In the genomic region with DNA sequence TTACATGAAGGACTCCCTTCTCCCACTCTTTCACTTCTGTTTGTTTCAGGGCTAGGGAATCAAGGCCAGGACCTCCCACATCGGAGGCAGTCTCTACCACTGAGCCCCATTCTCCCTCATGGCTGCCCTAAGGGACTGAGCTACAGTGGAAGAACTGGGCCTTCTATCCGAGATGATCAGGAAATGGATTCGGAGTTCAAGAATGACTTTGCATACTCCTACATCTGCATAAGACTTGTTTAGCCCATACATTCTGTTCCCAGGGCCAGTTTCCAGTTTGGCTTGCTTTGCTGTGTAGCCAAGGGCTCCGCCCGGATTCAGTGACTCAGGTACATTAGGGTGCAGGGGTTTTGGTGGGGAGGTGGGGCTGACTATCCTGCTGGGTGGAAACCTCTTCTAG, we compare ENCODE assay signal across 30 mouse cellular contexts. TPM values are rescaled to one million over a fixed set of nuclear protein-coding genes. Genes with fewer than 3 reads are reported as not detected.
DNase-seq lines count a peak whose midpoint lies in the region; ATAC-seq and TF ChIP-seq lines count a peak whose summit lies in the region.
"Had no signal": no experiment of that assay in that cellular context is flagged by ENCODE, and none has a peak within 500 bp of the region (broad histone marks: within the 10 kb centered on the region; RNA-seq: fewer than 3 reads in every experiment).

No protein-coding gene starts in this region.

- H3K27ac ChIP-seq in embryonic facial prominence, embryonic 13.5 days = no peak overlapping the region
- no peak overlapping the region for H3K27ac ChIP-seq in embryonic facial prominence, embryonic 10.5 days (replicated peaks)
- H3K27ac ChIP-seq in ES-E14 (ENCODE audit: insufficient read depth, low read depth, low read length, poor library complexity, severe bottlenecking) = peak overlapping the region; percentile 92
- peak overlapping the region; percentile 46 for H3K27ac ChIP-seq in stomach, embryonic 15.5 days
- no peak overlapping the region for H3K27ac ChIP-seq in intestine, embryonic 15.5 days
- H3K27ac ChIP-seq: embryonic facial prominence, embryonic 12.5 days; forebrain, embryonic 15.5 days; hindbrain, embryonic 10.5 days; kidney, embryonic 15.5 days; limb, embryonic 12.5 days; midbrain, embryonic 15.5 days; neural tube, embryonic 12.5 days had no signal

- DNase-seq in embryonic facial prominence, embryonic 10.5 days (ENCODE audit: low spot score) = no peak
- DNase-seq in ES-E14 (ENCODE audit: low read depth, low spot score) = no peak
- no peak for DNase-seq in c-Kit-positive CD71-positive TER-119-positive erythroid progenitor cells, embryonic 14.5 days (ENCODE audit: low spot score)
- DNase-seq: adrenal gland, adult 8-10 months; gastrocnemius, postnatal 10 days; heart, postnatal 10 days; kidney, adult 11 months; kidney, postnatal 36 days; lung, embryonic 14.5 days; lung, postnatal 36 days; right cerebral cortex, postnatal 14 days; thymus, adult 2 months; thymus, postnatal 4 days had no signal

- H3K9me3 ChIP-seq in embryonic facial prominence, embryonic 13.5 days = no peaks in the 10 kb centered on the region
- no peaks in the 10 kb centered on the region for H3K9me3 ChIP-seq in embryonic facial prominence, embryonic 10.5 days
- H3K9me3 ChIP-seq in E14TG2a.4 (ENCODE audit: low read length) (no peaks in the 10 kb centered on the region), ES-E14 (ENCODE audit: control insufficient read depth, insufficient read depth, low read depth, low read length) (no peaks in the 10 kb centered on the region)
- H3K9me3 ChIP-seq in stomach, embryonic 15.5 days = no peaks in the 10 kb centered on the region
- no peaks in the 10 kb centered on the region for H3K9me3 ChIP-seq in intestine, embryonic 15.5 days
- H3K9me3 ChIP-seq: embryonic facial prominence, embryonic 12.5 days; forebrain, embryonic 15.5 days; heart, embryonic 12.5 days; hindbrain, embryonic 10.5 days; kidney, embryonic 15.5 days; limb, embryonic 12.5 days; midbrain, embryonic 15.5 days; neural tube, embryonic 12.5 days had no signal

- TF ChIP-seq CTCF in E14TG2a.4 (conservative IDR thresholded peaks at IDR 0.05; ENCODE audit: low read length) = no peak

- H3K27me3 ChIP-seq in embryonic facial prominence, embryonic 13.5 days = peaks cover 19% of the 10 kb centered on the region
- H3K27me3 ChIP-seq in embryonic facial prominence, embryonic 10.5 days (replicated peaks; ENCODE audit: low read depth, poor library complexity, severe bottlenecking) = peaks cover 35% of the 10 kb centered on the region
- H3K27me3 ChIP-seq in E14TG2a.4 (ENCODE audit: insufficient read depth, low read length) = peaks cover under 1% of the 10 kb centered on the region; the same call in 1 of the 2 replicates
- no peaks in the 10 kb centered on the region; the same call in 1 of the 2 replicates for H3K27me3 ChIP-seq in stomach, embryonic 15.5 days (replicated peaks)
- H3K27me3 ChIP-seq in intestine, embryonic 15.5 days (replicated peaks) = no peaks in the 10 kb centered on the region

- H3K4me1 ChIP-seq in embryonic facial prominence, embryonic 13.5 days = peaks cover 29% of the 10 kb centered on the region
- peaks cover 43% of the 10 kb centered on the region for H3K4me1 ChIP-seq in embryonic facial prominence, embryonic 10.5 days
- peaks cover 69% of the 10 kb centered on the region for H3K4me1 ChIP-seq in E14TG2a.4 (replicated peaks; ENCODE audit: low read depth, low read length)
- H3K4me1 ChIP-seq in ES-E14 (ENCODE audit: control insufficient read depth in 2 of 2, insufficient read depth in 2 of 2, low read length in 2 of 2, poor library complexity in 1 of 2) = peaks cover 11 to 26% of the 10 kb centered on the region in 2 experiments; a peak in 3 of 4 replicates
- peaks cover 18% of the 10 kb centered on the region; the same call in 1 of the 2 replicates for H3K4me1 ChIP-seq in stomach, embryonic 15.5 days
- H3K4me1 ChIP-seq in intestine, embryonic 15.5 days (replicated peaks) = peaks cover 7% of the 10 kb centered on the region

- H3K4me2 ChIP-seq in embryonic facial prominence, embryonic 13.5 days = no peak overlapping the region
- H3K4me2 ChIP-seq in stomach, embryonic 15.5 days = no peak overlapping the region
- no peak overlapping the region for H3K4me2 ChIP-seq in intestine, embryonic 15.5 days (replicated peaks)
- H3K4me2 ChIP-seq: embryonic facial prominence, embryonic 12.5 days; forebrain, embryonic 15.5 days; heart, embryonic 12.5 days; kidney, embryonic 15.5 days; limb, embryonic 12.5 days; liver, embryonic 11.5 days; lung, embryonic 14.5 days; midbrain, embryonic 15.5 days; neural tube, embryonic 12.5 days had no signal

- H3K4me3 ChIP-seq in embryonic facial prominence, embryonic 13.5 days = no peak overlapping the region
- no peak overlapping the region for H3K4me3 ChIP-seq in embryonic facial prominence, embryonic 10.5 days
- peak overlapping the region; percentile 86 for H3K4me3 ChIP-seq in E14TG2a.4 (replicated peaks; ENCODE audit: low read length)
- peak overlapping the region; percentile 14 to 15; a peak in 2 of 4 replicates for H3K4me3 ChIP-seq in ES-E14 (ENCODE audit: insufficient read depth in 1 of 2, low read depth in 1 of 2, low read length in 2 of 2, poor library complexity in 1 of 2, severe bottlenecking in 1 of 2)
- no peak overlapping the region for H3K4me3 ChIP-seq in stomach, embryonic 15.5 days (replicated peaks)
- no peak overlapping the region for H3K4me3 ChIP-seq in intestine, embryonic 15.5 days (replicated peaks)
- H3K4me3 ChIP-seq: embryonic facial prominence, embryonic 12.5 days; forebrain, embryonic 15.5 days; heart, embryonic 12.5 days; hindbrain, embryonic 10.5 days; kidney, embryonic 15.5 days; limb, embryonic 12.5 days; midbrain, embryonic 15.5 days; neural tube, embryonic 12.5 days had no signal

- ATAC-seq in embryonic facial prominence, embryonic 13.5 days (ENCODE audit: insufficient number of reproducible peaks, insufficient read depth, low FRiP score, low TSS enrichment, low read depth) = no peak
- no peak for ATAC-seq in stomach, embryonic 15.5 days (ENCODE audit: insufficient read depth, low FRiP score, low read depth)
- ATAC-seq in intestine, embryonic 15.5 days = no peak
- ATAC-seq: forebrain, embryonic 15.5 days; midbrain, embryonic 15.5 days had no signal

- in situ Hi-C loops in ES-E14 (cut with MboI; ENCODE audit: low sequenced_read_pairs in 2 of 2, unreplicated experiment in 2 of 2) = no loop called here

- no peaks in the 10 kb centered on the region for H3K36me3 ChIP-seq in embryonic facial prominence, embryonic 13.5 days
- no peaks in the 10 kb centered on the region for H3K36me3 ChIP-seq in embryonic facial prominence, embryonic 10.5 days (replicated peaks)
- H3K36me3 ChIP-seq in E14TG2a.4 (ENCODE audit: insufficient read depth, low read length) = peaks cover 7% of the 10 kb centered on the region; the same call in 1 of the 2 replicates
- no peaks in the 10 kb centered on the region for H3K36me3 ChIP-seq in ES-E14 (ENCODE audit: control insufficient read depth, insufficient read depth, low read length, poor library complexity, severe bottlenecking)
- H3K36me3 ChIP-seq in stomach, embryonic 15.5 days = no peaks in the 10 kb centered on the region
- no peaks in the 10 kb centered on the region for H3K36me3 ChIP-seq in intestine, embryonic 15.5 days
- H3K36me3 ChIP-seq: embryonic facial prominence, embryonic 12.5 days; forebrain, embryonic 15.5 days; heart, embryonic 12.5 days; hindbrain, embryonic 10.5 days; kidney, embryonic 15.5 days; midbrain, embryonic 15.5 days; neural tube, embryonic 12.5 days had no signal

- 0 out of 2 replicates have a peak overlapping the region, but pooled peaks have one; percentile 40 for H3K9ac ChIP-seq in embryonic facial prominence, embryonic 13.5 days
- peak overlapping the region; percentile 54; the same call in 1 of the 2 replicates for H3K9ac ChIP-seq in ES-E14 (ENCODE audit: insufficient read depth, low read depth, low read length, poor library complexity, severe bottlenecking)
- H3K9ac ChIP-seq in stomach, embryonic 15.5 days = no peak overlapping the region
- no peak overlapping the region for H3K9ac ChIP-seq in intestine, embryonic 15.5 days
- H3K9ac ChIP-seq: embryonic facial prominence, embryonic 12.5 days; forebrain, embryonic 15.5 days; heart, embryonic 12.5 days; kidney, embryonic 15.5 days; limb, embryonic 12.5 days; lung, embryonic 14.5 days; midbrain, embryonic 15.5 days; neural tube, embryonic 12.5 days had no signal

- WGBS in embryonic facial prominence, embryonic 13.5 days = 68% methylated on average over 5 of the region's 5 CpGs
- WGBS in embryonic facial prominence, embryonic 10.5 days = 80% methylated on average over 5 of the region's 5 CpGs
- 69% methylated on average over 5 of the region's 5 CpGs for WGBS in stomach, embryonic 15.5 days
- 81% methylated on average over 5 of the region's 5 CpGs for WGBS in intestine, embryonic 15.5 days

RNA-seq across cellular contexts. Expression of a gene that starts 2.7 kb away (rescaled TPM):
- 15.9 and 18.0 TPM in 2 replicates for polyA plus RNA-seq in embryonic facial prominence, embryonic 13.5 days (2015; fragmentation: Nextera tagmentation; extraction: Ambion mirVana)
- polyA plus RNA-seq in embryonic facial prominence, embryonic 10.5 days (2016; fragmentation: Nextera tagmentation; extraction: Ambion mirVana) = 27.9 and 30.3 TPM in 2 replicates
- 4.5 and 5.4 TPM in 2 replicates for total RNA-seq in ES-E14 (2012; rRNA removed)
- polyA plus RNA-seq in stomach, embryonic 15.5 days (2015; fragmentation: Nextera tagmentation; extraction: Ambion mirVana) = 12.7 and 13.5 TPM in 2 replicates
- 13.3 and 15.1 TPM in 2 replicates for polyA plus RNA-seq in intestine, embryonic 15.5 days (2015; fragmentation: Nextera tagmentation; extraction: Ambion mirVana)

RNA-seq across cellular contexts. Expression of a gene that starts 33.2 kb away (rescaled TPM):
- 2.1 and 3.3 TPM in 2 replicates for polyA plus RNA-seq in embryonic facial prominence, embryonic 13.5 days (2015; fragmentation: Nextera tagmentation; extraction: Ambion mirVana)
- 4.4 and 7.4 TPM in 2 replicates for polyA plus RNA-seq in embryonic facial prominence, embryonic 10.5 days (2016; fragmentation: Nextera tagmentation; extraction: Ambion mirVana)
- 3.2 and 5.0 TPM in 2 replicates for total RNA-seq in ES-E14 (2012; rRNA removed)
- polyA plus RNA-seq in stomach, embryonic 15.5 days (2015; fragmentation: Nextera tagmentation; extraction: Ambion mirVana) = 1.4 and 3.7 TPM in 2 replicates
- 0.29 and 0.30 TPM in 2 replicates for polyA plus RNA-seq in intestine, embryonic 15.5 days (2015; fragmentation: Nextera tagmentation; extraction: Ambion mirVana)
- polyA plus RNA-seq: liver, embryonic 11.5 days; midbrain, embryonic 15.5 days had no signal

RNA-seq across cellular contexts. Expression of a gene that starts 36.2 kb away (rescaled TPM):
- 19.9 and 27.9 TPM in 2 replicates for polyA plus RNA-seq in embryonic facial prominence, embryonic 13.5 days (2015; fragmentation: Nextera tagmentation; extraction: Ambion mirVana)
- polyA plus RNA-seq in embryonic facial prominence, embryonic 10.5 days (2016; fragmentation: Nextera tagmentation; extraction: Ambion mirVana) = 32.0 and 34.5 TPM in 2 replicates
- total RNA-seq in ES-E14 (2012; rRNA removed) = 24.0 and 27.7 TPM in 2 replicates
- polyA plus RNA-seq in stomach, embryonic 15.5 days (2015; fragmentation: Nextera tagmentation; extraction: Ambion mirVana) = 63.6 and 85.7 TPM in 2 replicates
- 81.9 and 92.8 TPM in 2 replicates for polyA plus RNA-seq in intestine, embryonic 15.5 days (2015; fragmentation: Nextera tagmentation; extraction: Ambion mirVana)

RNA-seq across cellular contexts. Expression of a gene that starts 49.7 kb away (rescaled TPM):
- 25.0 and 30.6 TPM in 2 replicates for polyA plus RNA-seq in embryonic facial prominence, embryonic 13.5 days (2015; fragmentation: Nextera tagmentation; extraction: Ambion mirVana)
- 43.5 and 43.8 TPM in 2 replicates for polyA plus RNA-seq in embryonic facial prominence, embryonic 10.5 days (2016; fragmentation: Nextera tagmentation; extraction: Ambion mirVana)
- total RNA-seq in ES-E14 (2012; rRNA removed) = 16.5 and 22.2 TPM in 2 replicates
- 19.7 and 20.1 TPM in 2 replicates for polyA plus RNA-seq in stomach, embryonic 15.5 days (2015; fragmentation: Nextera tagmentation; extraction: Ambion mirVana)
- 18.1 and 21.9 TPM in 2 replicates for polyA plus RNA-seq in intestine, embryonic 15.5 days (2015; fragmentation: Nextera tagmentation; extraction: Ambion mirVana)

RNA-seq across cellular contexts. Expression of a gene that starts 52.1 kb away (rescaled TPM):
- polyA plus RNA-seq in embryonic facial prominence, embryonic 13.5 days (2015; fragmentation: Nextera tagmentation; extraction: Ambion mirVana) = 2.4 and 3.4 TPM in 2 replicates
- polyA plus RNA-seq in embryonic facial prominence, embryonic 10.5 days (2016; fragmentation: Nextera tagmentation; extraction: Ambion mirVana) = 1.1 and 2.3 TPM in 2 replicates
- total RNA-seq in ES-E14 (2012; rRNA removed) = 0.67 and 1.2 TPM in 2 replicates
- polyA plus RNA-seq in stomach, embryonic 15.5 days (2015; fragmentation: Nextera tagmentation; extraction: Ambion mirVana) = 55.2 and 65.6 TPM in 2 replicates
- 84.7 and 86.9 TPM in 2 replicates for polyA plus RNA-seq in intestine, embryonic 15.5 days (2015; fragmentation: Nextera tagmentation; extraction: Ambion mirVana)
- total RNA-seq: common myeloid progenitor, adult 5-6 weeks; gastrocnemius, postnatal 10 days; layer of hippocampus, adult 8-10 months; left cerebral cortex, postnatal 14 days; megakaryocyte-erythroid progenitor cell, adult 5-6 weeks had no signal
- polyA plus RNA-seq: forebrain, embryonic 15.5 days had no signal

Comparison
In these comparisons a context has a peak if more than half of its experiments do, and no peak if none do; other contexts are left out.
1. H3K27ac ChIP-seq: peak in ES-E14 (single experiment) and stomach, embryonic 15.5 days (single experiment); none in embryonic facial prominence, embryonic 13.5 days (single experiment), embryonic facial prominence, embryonic 10.5 days (single experiment) and intestine, embryonic 15.5 days (single experiment).
2. H3K4me3 ChIP-seq: peak in E14TG2a.4 (single experiment) and ES-E14 (2 of 2); none in embryonic facial prominence, embryonic 13.5 days (single experiment), embryonic facial prominence, embryonic 10.5 days (single experiment), stomach, embryonic 15.5 days (single experiment) and intestine, embryonic 15.5 days (single experiment).
3. H3K9ac ChIP-seq: peak in embryonic facial prominence, embryonic 13.5 days (single experiment) and ES-E14 (single experiment); none in stomach, embryonic 15.5 days (single experiment) and intestine, embryonic 15.5 days (single experiment).